Mouse (Mus musculus): ENCODE results near the gene Vmn2r53.
"Not testable (repeated sequence)": the region's sequence is repeated elsewhere in the genome, so short reads cannot be mapped to it uniquely, and the experiment has no call there.

The Vmn2r53 gene

GRCm38 (mm10) chr7:12608688-12609087 lies at the start of gene Vmn2r53:
TSS of gene Vmn2r53 (minus strand) at chr7:12608788.
- no peak for DNase-seq

DNA sequence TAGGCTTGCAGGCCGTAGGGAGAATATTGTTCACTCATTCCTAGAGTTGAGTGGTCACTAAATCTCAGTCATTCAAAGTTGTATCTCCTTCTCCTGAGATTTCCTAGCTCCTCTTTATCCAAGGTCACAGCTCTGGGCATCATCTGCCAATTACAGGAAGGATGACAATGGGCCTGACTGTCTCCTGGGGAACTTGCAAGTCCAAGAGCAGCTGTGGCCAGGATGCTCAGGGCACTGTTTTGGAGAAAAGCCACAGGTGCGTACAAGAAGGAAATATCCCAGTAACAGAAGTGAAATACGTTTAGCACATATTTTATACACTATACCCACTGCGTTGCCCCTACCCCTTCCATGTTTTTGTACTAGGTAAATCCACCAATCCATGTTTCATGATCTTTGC lies 31.6 kb upstream of the Vmn2r53 start, which contains the start of gene Vmn2r54:
Gene Vmn2r54 (minus strand): TSS at position 101 of the 400 bp plus-strand sequence.
- not testable (repeated sequence) for DNase-seq

Data from liver (tissue).